Mouse (Mus musculus) granulocyte monocyte progenitor cell, adult 5-6 weeks (primary cell): ENCODE measurements around the gene Zfp260. TPM values are rescaled to one million over a fixed set of nuclear protein-coding genes. Genes with fewer than 3 reads are reported as not detected.

ENCODE experiments used
- ATAC-seq: replicated peaks from 2 replicates; pipeline ENCODE4 v1.8.0; 2016; ENCODE audit warnings: mild to moderate bottlenecking, moderate TSS enrichment, inconsistent platforms; ENCODE audit not compliant: poor library complexity, severe bottlenecking
- total RNA-seq, 2 experiments: library from RNA; stranded (forward) in 1 of 2; stranded (reverse) in 1 of 2; fragments of 200-712, 200-1000 nt in 1 of 2; fragments of >200 nt in 1 of 2; fragmentation: Nextera tagmentation in 1 of 2; gene quantifications; 2 replicates each; pipeline ENCODE4 v1.2.3; 2014 to 2017

Zfp260 gene
- total RNA-seq, 2 experiments from 2014 or later: 26.1 to 41.6 TPM

GRCm38 (mm10) chr7:30121308-30122187, 27.0 kb downstream of the Zfp260 start, which contains the start of gene Zfp382:
Gene Zfp382 (plus strand): TSS chr7:30121942.
- peak; percentile 98 for ATAC-seq

DNA sequence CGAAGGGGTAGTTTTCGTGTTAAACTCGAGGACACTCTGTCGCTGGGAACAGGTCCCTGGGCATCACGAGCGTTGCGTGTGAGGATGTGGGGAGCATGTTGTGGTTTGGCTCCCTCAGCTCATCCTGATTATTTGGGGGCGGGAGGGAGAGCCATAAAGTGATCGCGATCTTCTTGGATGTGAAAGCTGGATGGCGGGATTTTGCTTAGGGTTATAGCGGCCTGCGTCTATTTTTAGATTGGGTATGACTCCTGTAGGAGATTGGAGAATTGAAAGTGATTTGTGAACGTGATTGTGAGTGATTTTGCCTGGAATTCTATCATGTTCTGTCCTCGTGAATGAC, 27.6 kb downstream of the Zfp260 start:
- ATAC-seq: no peak

DNA sequence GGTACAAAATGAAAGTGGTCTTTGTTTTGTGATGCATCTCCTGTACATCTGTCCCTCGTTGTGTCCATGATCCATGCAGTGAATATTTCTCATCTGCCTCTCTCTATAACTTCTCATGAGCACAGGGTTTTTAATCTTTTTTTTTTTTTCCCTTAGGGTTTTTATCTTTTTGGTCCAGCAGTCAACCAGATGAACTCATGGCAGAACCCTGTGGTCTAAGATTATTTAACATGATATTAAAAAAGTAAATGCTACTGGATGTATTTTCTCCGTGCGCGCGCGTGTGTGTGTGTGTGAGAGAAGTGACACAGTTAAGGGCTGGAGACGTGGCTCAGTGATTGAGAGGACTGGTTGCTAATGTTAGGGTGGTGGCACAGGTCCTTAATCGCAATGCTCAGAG, 35.3 kb downstream of the Zfp260 start:
- ATAC-seq: no peak

DNA sequence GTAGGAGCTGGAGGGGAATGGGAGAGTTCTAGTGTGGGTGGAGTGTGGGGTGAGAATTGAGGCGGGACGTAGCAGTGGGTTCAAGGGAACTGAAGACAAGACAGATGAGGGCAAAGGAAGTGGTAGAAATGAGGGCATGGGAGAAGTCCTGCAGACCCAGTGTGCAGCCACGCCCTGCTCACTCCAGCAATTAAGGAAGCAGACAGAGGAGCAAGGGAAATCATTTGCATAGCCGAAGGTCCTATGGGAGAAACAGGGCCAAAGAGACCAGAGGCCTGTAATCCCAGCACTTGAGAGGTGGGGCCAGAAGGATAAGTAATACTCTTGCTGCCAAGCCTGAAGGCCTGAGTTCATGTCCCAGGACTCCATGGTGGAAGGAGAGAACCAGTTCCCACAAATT, 37.8 kb downstream of the Zfp260 start:
- ATAC-seq: no peak

- ATAC-seq: no peak
These were observed 42.2 kb downstream of the Zfp260 start for GRCm38 (mm10) chr7:30136826-30137225.

GRCm38 (mm10) chr7:30143170-30143554, 48.6 kb downstream of the Zfp260 start:
- no peak for ATAC-seq

DNA sequence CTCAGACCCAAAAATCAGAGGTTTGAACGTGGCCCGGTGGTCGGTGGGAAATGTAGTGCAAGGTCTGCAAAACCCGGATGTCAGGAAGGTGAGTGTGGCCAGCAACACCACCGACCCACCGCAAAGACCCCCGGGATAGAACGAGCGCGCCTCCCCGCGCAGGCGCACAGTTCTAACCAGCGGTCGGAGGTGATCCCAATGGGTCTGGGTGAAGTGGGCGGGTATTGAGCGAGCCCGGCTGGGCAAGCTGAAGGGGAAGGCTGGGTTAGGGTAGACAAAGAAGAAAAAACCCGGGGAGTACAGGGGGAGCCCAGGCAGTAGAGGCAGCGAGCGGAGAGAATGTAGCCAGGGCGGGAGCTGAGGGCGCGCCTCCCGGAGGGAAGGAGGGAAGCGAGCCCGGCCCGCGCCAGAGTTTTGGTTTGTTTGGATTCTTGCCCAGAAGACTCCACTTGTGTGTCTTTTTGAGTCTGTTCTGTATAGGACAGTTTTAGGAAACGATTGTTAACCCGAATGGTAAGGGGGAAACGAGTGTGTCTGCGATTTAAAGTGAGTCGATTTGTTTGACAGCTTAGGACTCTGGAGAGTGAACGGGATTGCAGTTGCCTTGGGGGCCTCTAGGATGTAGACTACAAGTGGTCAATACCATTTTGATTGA, 49.1 kb downstream of the Zfp260 start:
- peak; percentile 88 for ATAC-seq

- no peak for ATAC-seq
These were observed 52.4 kb downstream of the Zfp260 start for GRCm38 (mm10) chr7:30147011-30147410.

GRCm38 (mm10) chr7:30154040-30154439, 59.5 kb downstream of the Zfp260 start:
- ATAC-seq: no peak

DNA sequence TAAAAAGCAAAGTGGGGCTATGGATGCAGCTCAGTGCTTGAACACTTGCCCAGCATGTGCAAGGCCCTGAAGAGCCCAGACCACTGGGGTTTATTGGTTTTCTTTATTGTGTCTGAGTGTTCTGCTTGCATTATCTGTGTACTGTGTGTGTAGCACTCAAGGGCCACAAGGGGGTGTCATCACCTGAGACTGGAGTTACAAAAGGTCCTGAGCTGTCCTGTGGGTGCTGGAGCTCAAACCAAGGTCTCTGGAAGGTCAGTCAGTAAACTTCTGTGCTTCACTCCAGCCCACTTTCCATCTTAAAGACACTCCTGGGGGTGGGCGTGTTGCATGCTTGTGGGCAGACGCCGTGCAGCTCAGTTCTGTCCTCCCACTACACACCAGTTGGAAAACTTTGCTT, 60.9 kb downstream of the Zfp260 start:
- ATAC-seq: no peak

Other genes with a start within 250 kb of the Zfp260 start
- gene Zfp940, start 241.1 kb upstream of the Zfp260 start, total RNA-seq (2014; fragmentation: Nextera tagmentation): 5.3 and 6.6 TPM in 2 replicates
- gene Zfp940, start 241.1 kb upstream of the Zfp260 start, total RNA-seq (2017): 3.9 and 4.6 TPM in 2 replicates
- 8.2 and 8.4 TPM in 2 replicates for gene Zfp420, start 234.8 kb upstream of the Zfp260 start, total RNA-seq (2014; fragmentation: Nextera tagmentation)
- gene Zfp420, start 234.8 kb upstream of the Zfp260 start, total RNA-seq (2017): 2.8 and 4.3 TPM in 2 replicates
- gene Zfp27, start 188.2 kb upstream of the Zfp260 start, total RNA-seq (2014; fragmentation: Nextera tagmentation): 6.1 and 8.0 TPM in 2 replicates
- 10.9 and 13.4 TPM in 2 replicates for gene Zfp27, start 188.2 kb upstream of the Zfp260 start, total RNA-seq (2017)
- gene Zfp383, start 186.6 kb upstream of the Zfp260 start, total RNA-seq (2014; fragmentation: Nextera tagmentation): 3.7 TPM in 1 of 2 replicates, not detected in the other
- gene Zfp383, start 186.6 kb upstream of the Zfp260 start, total RNA-seq (2017): 0.31 and 2.8 TPM in 2 replicates
- 10.7 and 12.4 TPM in 2 replicates for gene Zfp74, start 140.7 kb upstream of the Zfp260 start, total RNA-seq (2014; fragmentation: Nextera tagmentation)
- gene Zfp74, start 140.7 kb upstream of the Zfp260 start, total RNA-seq (2017): 6.9 and 9.3 TPM in 2 replicates
- 16.5 and 22.3 TPM in 2 replicates for gene Zfp568, start 110.8 kb upstream of the Zfp260 start, total RNA-seq (2014; fragmentation: Nextera tagmentation)
- 50.3 and 51.3 TPM in 2 replicates for gene Zfp568, start 110.8 kb upstream of the Zfp260 start, total RNA-seq (2017)
- 0.52 and 2.4 TPM in 2 replicates for gene Zfp14, start 43.4 kb upstream of the Zfp260 start, total RNA-seq (2014; fragmentation: Nextera tagmentation)
- gene Zfp14, start 43.4 kb upstream of the Zfp260 start, total RNA-seq (2017): 1.2 and 1.4 TPM in 2 replicates
- gene Zfp82, start 21.9 kb upstream of the Zfp260 start, total RNA-seq (2014; fragmentation: Nextera tagmentation): 7.0 and 9.2 TPM in 2 replicates
- 3.0 and 9.6 TPM in 2 replicates for gene Zfp82, start 21.9 kb upstream of the Zfp260 start, total RNA-seq (2017)
- 2.8 TPM in 1 of 2 replicates, not detected in the other for gene Gm26920, start 4.4 kb upstream of the Zfp260 start, total RNA-seq (2014; fragmentation: Nextera tagmentation)
- gene Gm26920, start 4.4 kb upstream of the Zfp260 start, total RNA-seq (2017): not detected in 2 replicates
- 7.6 and 15.7 TPM in 2 replicates for gene Zfp566, start 4.2 kb upstream of the Zfp260 start, total RNA-seq (2014; fragmentation: Nextera tagmentation)
- 3.2 and 6.0 TPM in 2 replicates for gene Zfp566, start 4.2 kb upstream of the Zfp260 start, total RNA-seq (2017)
- 9.7 and 13.3 TPM in 2 replicates for gene Zfp382, start 27.2 kb downstream of the Zfp260 start, total RNA-seq (2014; fragmentation: Nextera tagmentation)
- gene Zfp382, start 27.2 kb downstream of the Zfp260 start, total RNA-seq (2017): 7.7 and 8.3 TPM in 2 replicates
- gene Zfp146, start 75.0 kb downstream of the Zfp260 start, total RNA-seq (2014; fragmentation: Nextera tagmentation): 52.0 and 61.0 TPM in 2 replicates
- gene Zfp146, start 75.0 kb downstream of the Zfp260 start, total RNA-seq (2017): 80.7 and 101 TPM in 2 replicates
- gene Cox7a1, start 89.4 kb downstream of the Zfp260 start, total RNA-seq (2014; fragmentation: Nextera tagmentation): not detected in 2 replicates
- gene Cox7a1, start 89.4 kb downstream of the Zfp260 start, total RNA-seq (2017): 1.5 TPM in 1 of 2 replicates, not detected in the other
- 236 and 240 TPM in 2 replicates for gene Capns1, start 104.0 kb downstream of the Zfp260 start, total RNA-seq (2014; fragmentation: Nextera tagmentation)
- 176 and 196 TPM in 2 replicates for gene Capns1, start 104.0 kb downstream of the Zfp260 start, total RNA-seq (2017)
- 79.3 and 81.3 TPM in 2 replicates for gene Polr2i, start 137.2 kb downstream of the Zfp260 start, total RNA-seq (2014; fragmentation: Nextera tagmentation)
- gene Polr2i, start 137.2 kb downstream of the Zfp260 start, total RNA-seq (2017): 62.3 and 79.3 TPM in 2 replicates
- gene Tbcb, start 137.5 kb downstream of the Zfp260 start, total RNA-seq (2014; fragmentation: Nextera tagmentation): 113 and 115 TPM in 2 replicates
- 48.2 and 53.7 TPM in 2 replicates for gene Tbcb, start 137.5 kb downstream of the Zfp260 start, total RNA-seq (2017)
- gene Ovol3, start 140.9 kb downstream of the Zfp260 start, total RNA-seq (2014; fragmentation: Nextera tagmentation): not detected in 2 replicates
- gene Ovol3, start 140.9 kb downstream of the Zfp260 start, total RNA-seq (2017): not detected in 2 replicates
- gene Thap8, start 185.3 kb downstream of the Zfp260 start, total RNA-seq (2014; fragmentation: Nextera tagmentation): not detected in 2 replicates
- 0.57 TPM in 1 of 2 replicates, not detected in the other for gene Thap8, start 185.3 kb downstream of the Zfp260 start, total RNA-seq (2017)
- gene Wdr62, start 185.6 kb downstream of the Zfp260 start, total RNA-seq (2014; fragmentation: Nextera tagmentation): 21.6 and 29.4 TPM in 2 replicates
- gene Wdr62, start 185.6 kb downstream of the Zfp260 start, total RNA-seq (2017): 4.0 and 5.8 TPM in 2 replicates
- gene Clip3, start 197.0 kb downstream of the Zfp260 start, total RNA-seq (2014; fragmentation: Nextera tagmentation): not detected in 2 replicates
- not detected in 2 replicates for gene Clip3, start 197.0 kb downstream of the Zfp260 start, total RNA-seq (2017)
- 32.6 and 33.3 TPM in 2 replicates for gene Alkbh6, start 213.9 kb downstream of the Zfp260 start, total RNA-seq (2014; fragmentation: Nextera tagmentation)
- 30.1 and 35.5 TPM in 2 replicates for gene Alkbh6, start 213.9 kb downstream of the Zfp260 start, total RNA-seq (2017)
- gene Syne4, start 220.0 kb downstream of the Zfp260 start, total RNA-seq (2014; fragmentation: Nextera tagmentation): 6.3 and 8.7 TPM in 2 replicates
- 0.99 TPM in 1 of 2 replicates, not detected in the other for gene Syne4, start 220.0 kb downstream of the Zfp260 start, total RNA-seq (2017)
- 0.60 TPM in 1 of 2 replicates, not detected in the other for gene E130208F15Rik, start 227.0 kb downstream of the Zfp260 start, total RNA-seq (2014; fragmentation: Nextera tagmentation)
- gene E130208F15Rik, start 227.0 kb downstream of the Zfp260 start, total RNA-seq (2017): 1.6 and 2.5 TPM in 2 replicates
- 10.5 and 11.8 TPM in 2 replicates for gene Sdhaf1, start 229.1 kb downstream of the Zfp260 start, total RNA-seq (2014; fragmentation: Nextera tagmentation)
- 7.8 and 12.9 TPM in 2 replicates for gene Sdhaf1, start 229.1 kb downstream of the Zfp260 start, total RNA-seq (2017)